Mouse (Mus musculus) right cerebral cortex, postnatal 25 days (tissue): Measurements from ENCODE around the gene Etl4.
A peak's percentile ranks its signal among the peaks of the same experiment; 100 is the strongest.

Experiments used
- DNase-seq: peaks from one replicate; pipeline ENCODE4 v3.0.0; 2022

Gene Etl4

DNA sequence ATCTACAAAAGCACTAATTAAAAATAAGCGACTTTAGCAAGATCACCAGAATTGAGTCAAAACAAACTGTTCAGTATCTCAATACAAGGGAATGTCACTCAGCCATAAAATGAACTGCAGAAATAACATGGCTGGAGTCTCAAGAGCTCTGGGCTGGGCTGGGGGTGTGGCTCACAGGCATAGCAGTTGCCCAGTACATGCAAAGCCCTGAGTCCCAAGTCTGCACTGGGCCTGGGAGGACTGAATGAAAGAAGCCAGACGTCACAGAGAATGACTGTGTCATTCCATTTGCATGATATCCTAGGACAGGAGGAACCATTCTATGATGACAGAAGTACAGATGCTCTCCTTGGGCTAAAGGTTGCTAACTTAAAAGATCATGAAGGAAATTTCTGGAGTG lies 864.9 kb downstream of the Etl4 start:
- DNase-seq: no peak

DNA sequence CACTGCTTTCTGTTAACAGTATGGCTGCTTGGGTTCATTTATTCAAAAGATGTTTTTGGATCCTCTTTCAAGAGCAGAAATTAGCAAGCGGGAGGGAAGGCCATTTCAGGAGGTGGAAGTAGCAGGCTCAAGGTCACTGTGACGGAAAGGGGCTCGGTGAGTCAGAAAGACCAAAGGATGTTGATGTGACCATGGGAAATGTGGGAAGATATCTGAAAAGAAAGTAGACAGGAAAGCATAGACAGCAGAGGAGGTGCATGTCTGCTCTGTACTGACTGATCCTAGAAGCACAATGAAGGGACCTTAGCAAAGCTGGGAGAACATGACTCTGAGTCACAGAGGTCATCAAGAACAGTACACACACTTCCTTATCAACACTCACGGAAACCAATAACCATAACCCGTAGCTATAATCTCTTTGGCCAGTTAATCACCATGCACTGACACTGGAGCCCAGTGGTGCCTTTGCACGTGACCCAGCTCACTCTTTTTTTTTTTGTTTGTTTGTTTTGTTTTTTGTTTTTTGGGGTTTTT lies 866.7 kb downstream of the Etl4 start:
- no peak for DNase-seq

DNA sequence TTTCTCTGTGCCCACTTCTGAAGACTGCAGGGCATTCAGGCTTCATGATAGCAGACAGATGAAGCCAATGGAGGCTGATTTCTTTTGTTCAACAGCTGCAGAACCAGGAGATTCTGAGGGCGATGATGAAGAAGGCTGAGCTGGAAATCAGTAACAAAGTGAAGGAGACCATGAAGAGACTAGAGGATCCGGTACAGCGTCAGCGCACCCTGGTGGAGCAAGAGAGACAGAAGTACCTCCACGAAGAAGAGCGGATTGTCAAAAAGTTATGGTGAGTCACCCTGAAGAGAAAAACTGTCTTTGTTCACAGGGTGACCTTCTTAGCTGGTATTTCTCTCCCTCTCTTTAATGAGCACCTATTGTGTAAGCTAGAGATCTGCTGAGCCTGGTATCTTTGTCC lies 868.4 kb downstream of the Etl4 start:
- DNase-seq: peak; percentile 18

DNA sequence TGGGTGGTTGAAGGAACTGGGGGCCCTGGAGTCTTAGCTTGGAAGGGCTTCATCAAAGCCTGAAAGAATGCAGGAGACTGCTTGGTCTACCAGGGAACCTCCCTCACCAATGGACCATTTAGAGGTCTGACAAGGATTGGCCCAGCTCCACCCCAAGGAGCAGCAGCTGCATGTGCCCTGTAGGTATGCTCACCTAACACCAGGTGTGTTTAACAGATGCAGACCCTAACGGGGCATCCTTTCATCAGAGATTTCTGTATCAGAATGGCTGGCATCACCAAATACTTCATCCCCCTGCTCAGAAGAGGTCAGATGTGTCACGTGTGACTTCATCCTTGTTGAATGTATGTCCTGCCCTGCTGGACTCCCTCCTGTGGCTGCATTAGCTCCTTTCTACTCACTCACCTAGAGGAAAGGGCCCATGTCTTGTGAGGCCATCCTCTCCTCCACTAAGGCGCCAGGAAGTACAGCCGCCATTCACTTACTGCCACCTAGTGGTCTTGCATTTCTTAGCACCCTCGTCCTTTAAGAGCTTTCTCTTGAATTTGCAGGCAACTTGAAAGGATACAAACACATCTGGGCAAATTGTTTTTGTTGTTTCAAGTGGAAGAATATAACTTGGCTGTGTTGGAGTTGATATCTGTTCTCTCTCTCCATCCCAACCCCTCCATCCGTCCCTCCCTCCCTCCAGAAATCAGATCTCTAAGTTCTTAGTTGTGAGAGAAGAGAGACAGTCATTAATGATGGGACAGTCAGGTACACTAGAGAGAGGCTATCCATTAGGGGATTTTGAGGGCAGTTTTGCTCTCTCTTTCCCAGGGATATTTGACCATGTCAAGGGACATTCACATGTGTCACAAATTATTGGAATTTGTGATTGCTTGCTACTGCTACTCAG lies 870.2 kb downstream of the Etl4 start:
- peak; percentile 52 for DNase-seq

DNA sequence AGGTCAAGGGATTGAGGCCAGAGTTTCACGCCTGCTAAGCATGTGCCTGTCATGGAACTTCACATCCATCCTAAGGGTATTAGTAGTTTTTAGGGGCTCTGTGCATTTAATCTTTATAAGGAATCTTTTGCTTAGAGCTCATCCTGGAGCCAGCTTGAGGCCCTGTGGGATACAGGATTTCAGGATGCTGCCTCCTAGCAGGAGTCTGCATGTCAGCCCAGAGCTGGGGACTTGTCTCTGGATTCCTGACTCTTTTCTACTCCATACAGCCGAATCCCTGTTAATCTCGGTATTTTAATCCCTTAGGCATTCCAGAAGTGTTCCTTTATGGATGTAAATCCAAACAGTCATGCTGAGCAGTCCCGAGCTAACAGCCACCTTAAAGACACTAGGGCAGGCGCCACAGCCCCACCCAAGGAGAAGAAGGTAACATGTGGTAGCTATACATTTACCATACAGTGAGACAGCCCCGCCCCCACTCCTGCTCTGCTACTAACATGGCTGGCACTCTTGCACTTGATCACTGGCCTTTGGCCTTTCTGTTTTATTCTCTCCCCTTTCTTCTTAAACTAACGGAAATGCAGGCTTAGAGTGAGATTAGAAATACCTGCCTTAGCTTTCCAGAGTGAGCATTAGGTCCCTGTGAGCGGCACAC lies 891.8 kb downstream of the Etl4 start:
- no peak for DNase-seq

DNA sequence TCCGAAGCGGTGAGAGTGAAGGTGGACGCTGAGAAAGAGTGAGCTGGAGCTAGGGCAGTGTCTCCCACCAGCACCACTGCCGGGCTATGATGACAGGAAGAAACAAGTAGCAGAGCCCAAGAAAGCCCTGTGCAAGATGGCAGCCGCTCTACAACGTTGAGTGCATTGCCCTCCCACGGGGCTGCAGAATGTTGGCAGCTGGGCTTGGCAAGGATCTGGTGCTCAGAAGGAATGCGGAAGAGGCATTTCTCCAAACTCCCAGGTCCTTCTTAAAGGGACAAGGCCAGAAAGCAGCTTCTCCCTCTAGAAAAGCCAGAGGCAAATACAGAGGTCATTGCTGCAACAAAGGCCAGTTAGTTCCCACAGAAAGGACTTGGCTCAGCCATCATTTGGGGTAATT lies 901.9 kb downstream of the Etl4 start:
- DNase-seq: peak; percentile 16

DNA sequence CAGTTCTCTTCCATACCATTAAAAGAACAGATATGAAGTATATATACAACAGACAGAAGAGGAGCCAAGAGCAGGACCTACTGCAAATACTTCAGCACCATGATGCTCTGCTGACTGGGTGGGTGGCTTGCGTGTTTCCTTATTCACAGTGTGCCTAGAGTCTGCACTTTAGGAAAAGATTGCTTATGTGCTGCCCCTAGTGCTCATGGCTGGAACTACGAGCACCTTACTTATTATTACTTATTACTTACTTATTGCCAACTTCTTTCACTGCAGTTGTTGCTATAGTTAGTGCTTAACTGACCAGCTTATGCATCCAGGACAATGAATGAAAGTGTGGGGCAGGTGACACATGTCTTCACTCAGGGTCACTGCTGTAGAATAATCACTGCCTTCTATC lies 904.4 kb downstream of the Etl4 start:
- DNase-seq: no peak

DNA sequence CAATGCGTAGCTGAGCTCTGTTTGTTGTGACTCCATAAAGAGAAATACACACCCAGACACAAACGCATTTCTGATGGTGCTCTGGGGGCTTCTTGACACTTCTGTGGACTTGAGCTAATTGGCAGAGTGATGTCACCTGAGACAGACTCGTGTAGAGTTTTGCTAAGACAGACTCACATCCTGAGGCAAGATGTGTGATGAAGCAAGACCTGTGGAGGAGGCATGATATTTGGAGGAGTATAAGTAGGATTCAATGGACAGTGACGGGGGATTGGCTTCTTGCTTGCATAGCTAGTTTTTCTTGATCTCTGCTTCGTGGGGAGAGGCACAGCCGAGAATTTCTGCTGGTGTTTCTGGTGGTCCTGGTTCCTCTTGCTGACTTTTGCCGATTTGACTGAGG lies 908.6 kb downstream of the Etl4 start:
- no peak for DNase-seq

DNA sequence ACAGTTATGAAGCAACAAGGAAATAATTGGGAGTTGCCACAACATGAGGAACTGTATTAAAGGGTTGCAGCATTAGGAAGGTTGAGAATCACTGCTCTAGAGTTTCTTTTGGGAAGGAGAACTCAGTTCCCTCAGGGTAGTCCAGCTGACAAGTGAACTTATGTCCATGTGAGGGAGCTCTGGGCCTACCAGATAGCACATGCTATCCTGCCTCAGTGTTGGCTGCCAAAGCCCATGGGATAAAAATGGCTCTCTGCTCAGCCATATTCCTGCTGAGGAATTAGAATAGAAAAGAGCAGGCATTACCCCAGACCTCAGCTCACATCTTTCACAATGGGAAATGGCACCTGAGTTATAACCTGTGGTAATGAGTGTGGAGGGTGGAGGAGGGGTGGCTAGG lies 916.7 kb downstream of the Etl4 start:
- no peak for DNase-seq

DNA sequence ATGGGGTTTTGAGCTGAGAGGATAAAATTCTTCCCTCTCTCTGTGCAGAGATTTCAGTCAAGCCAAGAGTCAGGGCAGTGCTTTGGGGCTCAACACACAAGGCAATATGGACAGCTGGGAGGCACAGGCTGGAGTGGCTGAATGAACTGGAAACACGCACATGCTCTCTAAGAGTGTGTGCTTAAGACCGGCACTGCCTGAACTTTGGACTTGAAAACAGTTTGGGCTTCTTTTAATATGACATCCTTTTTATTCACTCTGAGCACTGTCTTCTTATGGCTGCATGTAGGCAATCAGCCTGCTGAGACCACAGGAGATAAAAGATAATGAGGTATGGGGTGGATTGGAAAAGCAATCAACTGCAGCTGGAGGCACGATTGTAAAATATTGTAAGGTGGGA lies 921.3 kb downstream of the Etl4 start:
- DNase-seq: no peak

DNA sequence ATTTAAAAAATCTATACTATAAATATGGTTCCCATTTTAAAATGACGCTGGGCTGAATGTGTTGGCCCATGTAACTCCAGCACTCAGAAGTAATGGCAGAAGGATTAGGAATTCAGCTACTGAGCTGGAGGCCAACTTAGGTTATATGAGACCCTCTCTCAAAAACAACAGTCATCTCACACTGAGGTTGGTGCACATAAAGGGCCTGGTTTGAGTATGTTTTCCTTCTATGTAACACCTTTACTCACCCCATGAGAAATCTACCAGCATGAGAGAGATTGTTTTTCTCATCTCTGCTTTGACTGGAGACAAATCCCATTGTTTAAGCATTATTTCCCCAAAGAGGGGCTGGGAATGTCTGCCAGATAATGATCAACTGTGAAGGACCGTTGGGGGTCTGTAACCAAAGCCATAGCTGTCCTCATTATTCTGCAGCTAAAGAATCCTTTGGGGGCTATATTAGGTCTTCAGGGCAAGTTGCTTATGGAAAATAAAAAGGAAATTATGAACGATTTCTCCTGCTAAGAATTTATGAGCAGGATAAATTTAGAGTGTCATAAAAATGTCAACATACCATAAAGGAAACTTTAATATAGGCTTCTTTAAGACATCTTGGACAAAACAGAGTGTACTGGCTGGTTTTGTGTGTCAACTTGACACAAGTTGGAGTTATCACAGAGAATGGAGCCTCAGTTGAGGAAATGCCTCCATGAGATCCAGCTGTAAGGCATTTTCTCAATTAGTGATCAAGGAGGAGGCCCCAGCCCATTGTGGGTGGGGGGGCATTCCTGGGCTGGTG lies 922.2 kb downstream of the Etl4 start:
- no peak for DNase-seq

DNA sequence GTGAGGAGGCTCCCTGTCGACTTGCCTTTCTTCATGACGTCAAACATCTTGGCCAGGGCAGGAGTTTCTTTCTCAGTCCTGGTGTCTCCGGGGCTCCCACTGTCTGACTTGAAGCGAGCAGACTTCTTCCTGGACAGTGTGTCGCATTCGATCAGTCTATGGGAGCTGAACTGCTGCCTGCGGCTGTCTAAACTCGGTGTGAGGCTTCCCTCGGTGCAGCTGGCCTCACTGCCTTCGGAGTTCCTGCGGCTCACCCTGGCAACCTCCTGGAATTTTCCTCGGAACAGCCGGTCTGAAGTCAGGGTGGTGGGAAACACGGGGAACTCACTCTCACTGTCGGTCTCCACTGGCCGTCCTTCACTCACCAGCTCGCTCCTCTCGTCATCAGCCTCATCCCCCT lies 939.8 kb downstream of the Etl4 start:
- DNase-seq: no peak
